Mouse (Mus musculus) R1 (cell line): ENCODE results near the gene Blnk.

Experiments used
- DNase-seq: peaks from one replicate; pipeline ENCODE4 v3.0.0-alpha.2; 2018; ENCODE audit warnings: low read depth, low spot score

The Blnk gene

DNA sequence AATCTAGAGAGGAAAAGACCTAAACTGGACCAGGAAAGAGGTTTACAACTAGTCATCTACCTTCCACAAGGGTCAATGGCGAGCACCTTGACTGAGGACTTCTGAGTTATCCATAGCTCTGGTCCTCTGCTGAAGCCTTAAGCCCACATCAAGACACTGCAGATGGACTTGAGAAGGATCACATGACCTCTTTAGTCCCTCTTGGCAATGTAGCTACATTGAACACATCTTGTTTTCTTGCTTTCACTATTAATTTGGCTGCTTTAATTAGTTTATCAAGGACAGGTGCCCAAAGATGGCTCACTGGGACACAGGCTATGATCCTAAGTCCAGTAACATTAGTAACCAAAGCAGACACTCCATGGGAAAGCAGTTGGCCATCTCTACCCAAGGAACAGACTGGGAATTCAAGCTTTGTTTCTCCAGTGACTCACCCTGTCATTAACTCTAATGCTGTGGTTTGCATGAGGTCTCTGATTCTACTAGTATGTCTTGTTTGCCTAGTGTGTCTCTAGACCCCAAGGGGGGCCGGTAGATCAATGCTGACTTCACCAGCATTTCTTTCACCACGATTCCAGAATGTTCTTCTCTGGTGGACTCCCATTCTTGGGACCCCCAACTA is 9.5 kb upstream of the Blnk start:
- no peak for DNase-seq

- peak; percentile 26 for DNase-seq
Measured at GRCm38 (mm10) chr19:40999569-40999968, 5.2 kb upstream of the Blnk start.

- no peak for DNase-seq
Measured at GRCm38 (mm10) chr19:40998469-40999170, 4.3 kb upstream of the Blnk start.

DNA sequence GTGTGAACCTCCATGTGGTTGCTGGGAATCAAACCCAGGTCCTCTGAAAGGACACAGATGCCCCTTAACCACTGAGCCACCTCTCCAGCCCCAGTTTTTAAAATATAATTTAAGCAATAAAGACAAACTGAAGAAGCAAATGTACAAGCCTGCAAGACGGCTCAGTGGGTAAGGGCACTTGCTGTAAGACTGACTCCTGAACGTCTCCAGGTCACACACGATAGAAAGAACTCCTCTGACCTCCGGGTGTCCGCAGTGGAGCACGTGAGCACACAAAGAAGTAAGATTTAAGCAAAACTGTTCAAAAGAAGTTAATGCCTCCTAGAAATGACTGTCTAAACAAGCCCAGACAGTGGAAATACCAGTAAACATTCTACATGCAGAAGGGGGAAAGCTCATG is 2.4 kb upstream of the Blnk start:
- DNase-seq, result no peak

GRCm38 (mm10) chr19:40995449-40996401 is 1.4 kb upstream of the Blnk start:
- peak; percentile 28 for DNase-seq

DNA sequence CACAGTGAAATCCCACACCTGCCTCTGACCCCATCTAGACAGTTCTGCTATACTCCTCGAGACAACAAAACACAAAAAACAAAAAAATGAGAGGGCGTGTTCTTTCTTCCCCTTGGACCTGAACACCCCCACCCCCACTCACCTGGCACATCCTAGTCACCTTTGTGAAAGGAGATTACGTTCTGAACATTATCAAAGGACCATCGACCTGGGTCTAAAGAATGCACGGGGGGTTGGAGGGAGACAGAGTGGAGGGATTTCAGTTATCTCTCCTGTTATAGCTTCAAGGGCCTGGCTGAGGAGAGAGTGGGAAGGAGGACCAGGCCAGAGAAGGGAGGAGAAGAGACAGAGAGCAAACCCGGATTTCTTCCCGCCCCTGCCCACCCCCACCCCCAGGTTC is 576 bp upstream of the Blnk start:
- DNase-seq, result no peak

GRCm38 (mm10) chr19:40993356-40993755 is 979 bp downstream of the Blnk start:
- no peak for DNase-seq

DNA sequence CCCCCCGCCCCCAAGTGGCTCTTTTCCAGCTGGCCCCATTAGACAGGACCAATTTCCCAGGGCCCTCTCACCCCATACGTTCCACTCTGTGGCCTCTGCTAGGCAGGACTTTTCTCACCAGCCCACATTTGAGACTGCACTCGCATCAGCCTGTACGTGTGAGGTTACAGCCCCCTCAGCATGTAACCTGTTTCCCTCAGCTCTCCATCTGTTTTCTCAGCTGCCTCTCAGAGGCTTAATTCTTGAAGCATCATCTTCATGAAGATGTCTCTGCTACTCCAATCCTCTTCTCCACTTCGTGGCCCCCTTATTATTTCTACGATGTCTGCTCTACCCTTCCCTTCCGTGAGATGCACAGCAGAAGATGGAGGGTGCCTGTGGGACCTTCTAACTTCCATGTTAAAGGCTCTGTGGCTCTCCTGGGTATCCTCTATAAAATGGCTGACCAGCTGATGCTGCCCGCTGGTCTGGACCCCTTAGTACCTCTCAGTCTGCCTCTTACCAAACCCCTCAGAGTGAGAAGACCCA is 1.8 kb downstream of the Blnk start:
- DNase-seq, result no peak

GRCm38 (mm10) chr19:40992096-40992495 is 2.2 kb downstream of the Blnk start:
- no peak for DNase-seq

GRCm38 (mm10) chr19:40991626-40992025 is 2.7 kb downstream of the Blnk start:
- DNase-seq, result no peak

DNA sequence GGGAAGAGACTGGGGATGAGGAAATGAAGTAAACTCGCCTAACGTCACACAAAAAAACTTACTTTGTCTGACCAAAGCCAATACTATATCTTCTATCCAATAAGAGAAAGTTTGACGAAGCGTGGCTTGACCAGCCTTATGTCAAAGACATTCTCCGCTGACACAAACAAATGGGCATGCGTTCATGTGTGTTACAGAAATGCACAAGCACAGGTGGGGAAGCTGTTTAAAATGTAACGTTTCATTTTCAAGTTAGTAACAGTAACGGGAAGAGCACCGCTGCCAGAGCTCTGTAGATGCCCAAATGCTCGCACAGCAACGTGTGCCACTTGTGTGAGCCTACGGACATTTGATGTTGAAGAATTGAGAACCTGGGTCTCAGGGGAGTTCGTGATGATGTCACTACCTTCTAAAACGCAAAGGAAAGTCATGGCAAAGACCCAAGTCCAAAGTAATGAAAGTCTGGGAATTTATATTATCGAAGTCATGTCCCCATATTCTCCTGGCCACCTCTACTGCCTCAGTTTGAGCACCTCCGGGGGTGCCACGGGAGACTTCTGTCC is 3.5 kb downstream of the Blnk start:
- no peak for DNase-seq

DNA sequence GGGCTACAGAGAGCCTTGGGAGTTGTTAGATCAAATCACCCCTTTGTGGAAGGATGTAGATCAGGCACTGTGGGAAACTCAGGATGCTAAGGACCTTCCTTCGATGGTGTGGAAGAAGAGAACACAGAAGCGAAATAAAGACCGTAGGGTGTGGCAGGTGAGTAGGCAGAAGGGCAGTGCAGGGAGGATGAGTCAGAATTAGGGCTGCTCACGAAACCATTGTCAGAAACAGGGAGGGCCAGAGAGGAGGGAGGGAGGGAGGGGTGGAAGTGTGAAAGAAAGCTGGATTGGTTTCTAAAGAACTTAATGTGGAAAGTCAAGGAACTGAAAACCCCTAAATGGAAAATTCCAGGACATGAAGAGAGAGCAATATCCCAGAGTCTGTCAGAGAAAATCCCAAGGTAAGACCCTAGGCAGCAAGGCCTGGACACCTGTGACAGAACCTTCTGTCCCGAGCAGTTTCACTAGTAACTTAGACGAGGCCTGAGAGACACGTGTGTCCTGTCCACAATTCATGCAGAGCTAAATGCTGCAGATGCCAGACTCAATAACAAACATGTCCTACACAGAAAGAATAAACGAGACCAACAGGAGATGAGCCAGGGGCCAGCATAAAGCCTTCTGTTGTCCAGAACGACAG is 4.3 kb downstream of the Blnk start:
- no peak for DNase-seq

GRCm38 (mm10) chr19:40988856-40989255 is 5.5 kb downstream of the Blnk start:
- DNase-seq, result no peak

- no peak for DNase-seq
Measured at GRCm38 (mm10) chr19:40984536-40984935, 9.8 kb downstream of the Blnk start.

GRCm38 (mm10) chr19:40980671-40981070 is 13.7 kb downstream of the Blnk start:
- DNase-seq, result no peak

DNA sequence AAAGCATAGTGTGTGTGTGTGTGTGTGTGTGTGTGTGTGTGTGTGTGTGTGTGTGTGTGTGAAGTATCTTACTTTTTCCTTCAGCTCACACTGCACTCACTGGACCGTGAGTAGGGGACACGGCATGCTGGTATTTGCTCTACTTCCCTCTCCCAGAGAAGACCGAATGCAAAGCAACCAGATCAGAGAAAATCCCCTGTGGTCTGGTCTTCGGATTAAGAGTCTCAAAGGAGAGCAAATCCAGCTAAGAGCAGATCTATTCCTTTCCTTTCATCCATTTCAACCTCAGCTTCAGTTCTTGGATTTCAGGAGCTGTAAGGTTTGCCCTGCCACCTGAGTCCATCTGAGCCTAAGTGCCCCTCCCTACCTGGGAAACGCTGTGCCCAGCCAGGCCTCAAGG is 16.3 kb downstream of the Blnk start:
- no peak for DNase-seq

GRCm38 (mm10) chr19:40976946-40977917 is 17.1 kb downstream of the Blnk start:
- no peak for DNase-seq

- DNase-seq, result no peak
Measured at GRCm38 (mm10) chr19:40971273-40971914, 22.9 kb downstream of the Blnk start.

DNA sequence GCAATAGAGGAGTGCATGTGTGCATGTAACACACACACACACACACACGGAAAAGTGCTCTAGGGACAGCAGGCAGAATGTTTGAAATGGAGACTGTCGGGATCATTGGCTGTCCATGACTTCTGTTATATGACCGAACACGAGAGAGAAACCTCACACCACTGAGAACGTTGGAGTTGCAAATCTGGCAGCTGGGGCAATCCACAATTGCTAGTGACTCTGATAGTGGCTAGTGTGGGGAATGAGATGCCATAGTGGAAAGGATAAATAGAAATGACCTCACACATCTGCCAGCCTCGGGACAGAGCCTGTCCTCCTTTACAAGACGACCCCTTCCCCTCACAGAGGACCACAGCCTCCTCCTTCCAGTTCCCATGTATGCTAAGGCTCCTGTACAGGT is 23.6 kb downstream of the Blnk start:
- no peak for DNase-seq

GRCm38 (mm10) chr19:40970301-40970700 is 24.0 kb downstream of the Blnk start:
- DNase-seq, result no peak
